Mouse (Mus musculus): ENCODE measurements around the gene Gm49405. TPM values are rescaled to one million over a fixed set of nuclear protein-coding genes. Genes with fewer than 3 reads are reported as not detected.
A peak's percentile ranks its signal among the peaks of the same experiment; 100 is the strongest.
"Not testable (repeated sequence)": the region's sequence is repeated elsewhere in the genome, so short reads cannot be mapped to it uniquely, and the experiment has no call there.

Gene Gm49405
- 2.3 and 2.5 TPM in 2 replicates for polyA plus RNA-seq (2014; fragmentation: Nextera tagmentation; extraction: Ambion mirVana)

GRCm38 (mm10) chr19:4000119-4000900 lies at the start of gene Gm49405, which contains the start of gene Nudt8:
TSS of gene Gm49405 (plus strand) at chr19:4000626.
TSS of gene Nudt8 (plus strand) at chr19:4000580.
- H3K36me3 ChIP-seq (ENCODE audit: control insufficient read depth, insufficient read depth, low read length): 0 out of 2 replicates have a peak, but pooled peaks cover 2% of the 10 kb centered on the region
- H3K27ac ChIP-seq (ENCODE audit: low read depth, low read length): peak within 1 kb of the TSS; percentile 99
- H3K4me1 ChIP-seq (ENCODE audit: control insufficient read depth, insufficient read depth, low read length): peaks cover 39% of the 10 kb centered on the region
- no peaks in the 10 kb centered on the region for H3K9me3 ChIP-seq (replicated peaks; ENCODE audit: control insufficient read depth, low read length)
- H3K4me3 ChIP-seq (ENCODE audit: low read depth, low read length): peak within 1 kb of the TSS; percentile 71
- under 1% methylated on average over 64 of the region's 64 CpGs for WGBS (ENCODE audit: insufficient replicate concordance)
- no peaks in the 10 kb centered on the region for H3K27me3 ChIP-seq (ENCODE audit: control insufficient read depth, insufficient read depth, low read length)
- peak within 1 kb of the TSS; percentile 89 for H3K4me2 ChIP-seq
- peak; percentile 85 for ATAC-seq (replicated peaks; ENCODE audit: insufficient number of reproducible peaks, low FRiP score, low TSS enrichment)
- H3K9ac ChIP-seq (ENCODE audit: low read depth, low read length): peak within 1 kb of the TSS; percentile 89

GRCm38 (mm10) chr19:3951461-3951860 lies 49.0 kb upstream of the Gm49405 start:
- no peak overlapping the region for H3K4me2 ChIP-seq
- no peak overlapping the region for H3K4me3 ChIP-seq (ENCODE audit: low read depth, low read length)
- no peak overlapping the region for H3K9ac ChIP-seq (ENCODE audit: low read depth, low read length)
- no peaks in the 10 kb centered on the region for H3K36me3 ChIP-seq (ENCODE audit: control insufficient read depth, insufficient read depth, low read length)
- ATAC-seq (replicated peaks; ENCODE audit: insufficient number of reproducible peaks, low FRiP score, low TSS enrichment): no peak
- H3K4me1 ChIP-seq (ENCODE audit: control insufficient read depth, insufficient read depth, low read length): no peaks in the 10 kb centered on the region
- no peaks in the 10 kb centered on the region for H3K9me3 ChIP-seq (replicated peaks; ENCODE audit: control insufficient read depth, low read length)
- H3K27me3 ChIP-seq (ENCODE audit: control insufficient read depth, insufficient read depth, low read length): no peaks in the 10 kb centered on the region
- no peak overlapping the region for H3K27ac ChIP-seq (ENCODE audit: low read depth, low read length)

GRCm38 (mm10) chr19:3952099-3952498 lies 48.3 kb upstream of the Gm49405 start:
- 23% methylated on average over 1 of the region's 1 CpGs for WGBS (ENCODE audit: insufficient replicate concordance)
- no peaks in the 10 kb centered on the region for H3K27me3 ChIP-seq (ENCODE audit: control insufficient read depth, insufficient read depth, low read length)
- no peak overlapping the region for H3K4me3 ChIP-seq (ENCODE audit: low read depth, low read length)
- H3K4me1 ChIP-seq (ENCODE audit: control insufficient read depth, insufficient read depth, low read length): no peaks in the 10 kb centered on the region
- H3K36me3 ChIP-seq (ENCODE audit: control insufficient read depth, insufficient read depth, low read length): no peaks in the 10 kb centered on the region
- H3K9me3 ChIP-seq (replicated peaks; ENCODE audit: control insufficient read depth, low read length): no peaks in the 10 kb centered on the region
- H3K4me2 ChIP-seq: no peak overlapping the region
- ATAC-seq (replicated peaks; ENCODE audit: insufficient number of reproducible peaks, low FRiP score, low TSS enrichment): no peak
- no peak overlapping the region for H3K27ac ChIP-seq (ENCODE audit: low read depth, low read length)
- no peak overlapping the region for H3K9ac ChIP-seq (ENCODE audit: low read depth, low read length)

GRCm38 (mm10) chr19:3955033-3955432 lies 45.4 kb upstream of the Gm49405 start:
- peaks cover 3% of the 10 kb centered on the region; the same call in 1 of the 2 replicates for H3K27me3 ChIP-seq (ENCODE audit: control insufficient read depth, insufficient read depth, low read length)
- ATAC-seq (replicated peaks; ENCODE audit: insufficient number of reproducible peaks, low FRiP score, low TSS enrichment): no peak
- no peaks in the 10 kb centered on the region for H3K36me3 ChIP-seq (ENCODE audit: control insufficient read depth, insufficient read depth, low read length)
- H3K9me3 ChIP-seq (replicated peaks; ENCODE audit: control insufficient read depth, low read length): no peaks in the 10 kb centered on the region
- no peak overlapping the region for H3K4me3 ChIP-seq (ENCODE audit: low read depth, low read length)
- WGBS (ENCODE audit: insufficient replicate concordance): 72% methylated on average over 3 of the region's 3 CpGs
- H3K9ac ChIP-seq (ENCODE audit: low read depth, low read length): no peak overlapping the region
- H3K27ac ChIP-seq (ENCODE audit: low read depth, low read length): no peak overlapping the region
- H3K4me2 ChIP-seq: no peak overlapping the region
- no peaks in the 10 kb centered on the region for H3K4me1 ChIP-seq (ENCODE audit: control insufficient read depth, insufficient read depth, low read length)

GRCm38 (mm10) chr19:3955804-3956203 lies 44.6 kb upstream of the Gm49405 start:
- ATAC-seq (replicated peaks; ENCODE audit: insufficient number of reproducible peaks, low FRiP score, low TSS enrichment): no peak
- Histone ChIP-seq H3K27ac (ENCODE audit: low read depth, low read length) (no peak overlapping the region), H3K4me2 (no peak overlapping the region), H3K4me3 (ENCODE audit: low read depth, low read length) (no peak overlapping the region), H3K36me3 (ENCODE audit: control insufficient read depth, insufficient read depth, low read length) (no peaks in the 10 kb centered on the region), H3K9me3 (replicated peaks; ENCODE audit: control insufficient read depth, low read length) (no peaks in the 10 kb centered on the region), H3K27me3 (ENCODE audit: control insufficient read depth, insufficient read depth, low read length) (peaks cover 3% of the 10 kb centered on the region; the same call in 1 of the 2 replicates), H3K4me1 (ENCODE audit: control insufficient read depth, insufficient read depth, low read length) (no peaks in the 10 kb centered on the region), H3K9ac (ENCODE audit: low read depth, low read length) (no peak overlapping the region)
- 32% methylated on average over 4 of the region's 4 CpGs for WGBS (ENCODE audit: insufficient replicate concordance)

- not testable (repeated sequence) for H3K9ac ChIP-seq (ENCODE audit: low read depth, low read length); H3K9me3 ChIP-seq (replicated peaks; ENCODE audit: control insufficient read depth, low read length); H3K27ac ChIP-seq (ENCODE audit: low read depth, low read length); H3K4me1 ChIP-seq (ENCODE audit: control insufficient read depth, insufficient read depth, low read length); H3K36me3 ChIP-seq (ENCODE audit: control insufficient read depth, insufficient read depth, low read length); ATAC-seq (replicated peaks; ENCODE audit: insufficient number of reproducible peaks, low FRiP score, low TSS enrichment); H3K4me2 ChIP-seq; H3K27me3 ChIP-seq (ENCODE audit: control insufficient read depth, insufficient read depth, low read length); H3K4me3 ChIP-seq (ENCODE audit: low read depth, low read length)
- 83% methylated on average over 5 of the region's 5 CpGs for WGBS (ENCODE audit: insufficient replicate concordance)
These were observed 43.0 kb upstream of the Gm49405 start for GRCm38 (mm10) chr19:3957296-3958036.

- Histone ChIP-seq H3K4me3 (ENCODE audit: low read depth, low read length) (no peak within 1 kb of the TSS), H3K27me3 (ENCODE audit: control insufficient read depth, insufficient read depth, low read length) (peaks cover 3% of the 10 kb centered on the region; the same call in 1 of the 2 replicates), H3K4me1 (ENCODE audit: control insufficient read depth, insufficient read depth, low read length) (no peaks in the 10 kb centered on the region), H3K9ac (ENCODE audit: low read depth, low read length) (no peak within 1 kb of the TSS), H3K27ac (ENCODE audit: low read depth, low read length) (no peak within 1 kb of the TSS), H3K4me2 (no peak within 1 kb of the TSS), H3K36me3 (ENCODE audit: control insufficient read depth, insufficient read depth, low read length) (no peaks in the 10 kb centered on the region), H3K9me3 (replicated peaks; ENCODE audit: control insufficient read depth, low read length) (no peaks in the 10 kb centered on the region)
- ATAC-seq (replicated peaks; ENCODE audit: insufficient number of reproducible peaks, low FRiP score, low TSS enrichment): no peak
- WGBS (ENCODE audit: insufficient replicate concordance): 74% methylated on average over 4 of the region's 4 CpGs
These were observed 42.0 kb upstream of the Gm49405 start, which contains the start of gene Aldh3b3 for GRCm38 (mm10) chr19:3958470-3958869. TSS of gene Aldh3b3 (plus strand) at chr19:3958645.

GRCm38 (mm10) chr19:3959030-3959429 lies 41.4 kb upstream of the Gm49405 start:
- Histone ChIP-seq H3K27me3 (ENCODE audit: control insufficient read depth, insufficient read depth, low read length) (peaks cover 5% of the 10 kb centered on the region; the same call in 1 of the 2 replicates), H3K36me3 (ENCODE audit: control insufficient read depth, insufficient read depth, low read length) (no peaks in the 10 kb centered on the region), H3K9ac (ENCODE audit: low read depth, low read length) (no peak overlapping the region), H3K9me3 (replicated peaks; ENCODE audit: control insufficient read depth, low read length) (no peaks in the 10 kb centered on the region), H3K4me2 (no peak overlapping the region), H3K27ac (ENCODE audit: low read depth, low read length) (no peak overlapping the region), H3K4me3 (ENCODE audit: low read depth, low read length) (no peak overlapping the region), H3K4me1 (ENCODE audit: control insufficient read depth, insufficient read depth, low read length) (no peaks in the 10 kb centered on the region)
- ATAC-seq (replicated peaks; ENCODE audit: insufficient number of reproducible peaks, low FRiP score, low TSS enrichment): no peak

Data from heart, embryonic 11.5 days (tissue).